Mouse (Mus musculus): ENCODE measurements around the gene Tbc1d20. TPM values are rescaled to one million over a fixed set of nuclear protein-coding genes. Genes with fewer than 3 reads are reported as not detected.

Gene Tbc1d20
- polyA plus RNA-seq, 1 experiment from 2014 or later: 25.7 TPM

- no peaks in the 10 kb centered on the region for H3K36me3 ChIP-seq (ENCODE audit: control insufficient read depth, insufficient read depth, low read length)
- peak within 1 kb of the TSS; percentile 43; the same call in 1 of the 2 replicates for H3K27ac ChIP-seq (ENCODE audit: low read depth, low read length)
- peak; percentile 89 for ATAC-seq (replicated peaks; ENCODE audit: insufficient number of reproducible peaks, low FRiP score, low TSS enrichment)
- WGBS (ENCODE audit: insufficient replicate concordance): under 1% methylated on average over 52 of the region's 52 CpGs
- H3K9ac ChIP-seq (ENCODE audit: low read depth, low read length): peak within 1 kb of the TSS; percentile 72
- H3K4me1 ChIP-seq (ENCODE audit: control insufficient read depth, insufficient read depth, low read length): peaks cover 7% of the 10 kb centered on the region; the same call in 1 of the 2 replicates
- peak within 1 kb of the TSS; percentile 92 for H3K4me2 ChIP-seq
- peak within 1 kb of the TSS; percentile 66 for H3K4me3 ChIP-seq (ENCODE audit: low read depth, low read length)
- no peaks in the 10 kb centered on the region for H3K9me3 ChIP-seq (replicated peaks; ENCODE audit: control insufficient read depth, low read length)
- H3K27me3 ChIP-seq (ENCODE audit: control insufficient read depth, insufficient read depth, low read length): no peaks in the 10 kb centered on the region
Measured at GRCm38 (mm10) chr2:152343329-152344213, 49.9 kb downstream of the Tbc1d20 start, which contains the start of gene Trib3. Gene Trib3, minus strand, starts transcription at chr2:152344032.

DNA sequence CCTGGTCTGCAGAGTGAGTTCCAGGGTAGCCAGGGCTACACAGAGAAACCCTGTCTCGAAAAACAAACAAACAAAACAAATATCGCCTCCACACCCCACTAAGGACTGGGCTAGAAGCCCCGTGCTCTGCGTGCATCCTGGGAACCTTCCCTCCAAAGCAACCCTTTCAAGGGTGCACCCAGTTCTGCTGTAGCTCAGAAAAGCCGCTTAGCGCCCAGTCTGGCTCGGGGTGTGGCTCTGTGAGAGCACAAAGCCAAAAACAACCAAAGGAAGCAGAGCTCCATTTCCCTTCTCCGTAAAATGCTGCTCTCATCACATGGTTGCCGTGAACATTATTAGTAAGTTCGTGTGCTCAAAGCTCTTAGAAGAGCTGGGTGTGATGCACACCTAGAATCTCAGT lies 50.7 kb downstream of the Tbc1d20 start:
- H3K27ac ChIP-seq (ENCODE audit: low read depth, low read length): peak overlapping the region; percentile 43; the same call in 1 of the 2 replicates
- H3K9ac ChIP-seq (ENCODE audit: low read depth, low read length): peak overlapping the region; percentile 72; the same call in 1 of the 2 replicates
- no peak for ATAC-seq (replicated peaks; ENCODE audit: insufficient number of reproducible peaks, low FRiP score, low TSS enrichment)
- peaks cover 7% of the 10 kb centered on the region; the same call in 1 of the 2 replicates for H3K4me1 ChIP-seq (ENCODE audit: control insufficient read depth, insufficient read depth, low read length)
- peak overlapping the region; percentile 66 for H3K4me3 ChIP-seq (ENCODE audit: low read depth, low read length)
- H3K9me3 ChIP-seq (replicated peaks; ENCODE audit: control insufficient read depth, low read length): no peaks in the 10 kb centered on the region
- no peaks in the 10 kb centered on the region for H3K36me3 ChIP-seq (ENCODE audit: control insufficient read depth, insufficient read depth, low read length)
- 8% methylated on average over 10 of the region's 10 CpGs for WGBS (ENCODE audit: insufficient replicate concordance)
- H3K27me3 ChIP-seq (ENCODE audit: control insufficient read depth, insufficient read depth, low read length): no peaks in the 10 kb centered on the region
- peak overlapping the region; percentile 92 for H3K4me2 ChIP-seq

- no peaks in the 10 kb centered on the region for H3K27me3 ChIP-seq (ENCODE audit: control insufficient read depth, insufficient read depth, low read length)
- H3K27ac ChIP-seq (ENCODE audit: low read depth, low read length): no peak overlapping the region
- ATAC-seq (replicated peaks; ENCODE audit: insufficient number of reproducible peaks, low FRiP score, low TSS enrichment): no peak
- no peaks in the 10 kb centered on the region for H3K9me3 ChIP-seq (replicated peaks; ENCODE audit: control insufficient read depth, low read length)
- peak overlapping the region; percentile 92; the same call in 1 of the 2 replicates for H3K4me2 ChIP-seq
- H3K9ac ChIP-seq (ENCODE audit: low read depth, low read length): no peak overlapping the region
- no peaks in the 10 kb centered on the region for H3K36me3 ChIP-seq (ENCODE audit: control insufficient read depth, insufficient read depth, low read length)
- no peak overlapping the region for H3K4me3 ChIP-seq (ENCODE audit: low read depth, low read length)
- H3K4me1 ChIP-seq (ENCODE audit: control insufficient read depth, insufficient read depth, low read length): peaks cover 7% of the 10 kb centered on the region; the same call in 1 of the 2 replicates
- 58% methylated on average over 5 of the region's 5 CpGs for WGBS (ENCODE audit: insufficient replicate concordance)
Measured at GRCm38 (mm10) chr2:152344909-152345308, 51.3 kb downstream of the Tbc1d20 start.

DNA sequence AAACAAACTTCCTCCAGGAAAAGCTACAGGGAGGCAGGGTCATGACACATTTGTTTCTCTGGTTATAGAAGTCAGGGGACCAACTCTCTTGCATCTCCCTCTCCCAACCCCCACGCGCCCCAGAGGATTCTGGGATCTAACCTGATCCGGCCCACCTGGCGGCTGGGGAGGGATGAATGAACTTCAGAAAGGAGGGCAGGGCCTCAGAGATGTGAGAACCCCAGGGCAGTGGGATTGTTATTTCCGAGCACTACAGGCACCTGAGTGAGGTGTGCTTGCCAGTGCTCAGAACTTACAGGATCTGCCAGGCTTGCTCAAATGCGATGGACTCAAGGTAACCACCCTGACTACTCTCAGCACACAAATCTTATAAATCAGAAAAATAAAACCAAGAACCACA lies 51.8 kb downstream of the Tbc1d20 start:
- H3K9ac ChIP-seq (ENCODE audit: low read depth, low read length): no peak overlapping the region
- H3K27ac ChIP-seq (ENCODE audit: low read depth, low read length): no peak overlapping the region
- H3K4me3 ChIP-seq (ENCODE audit: low read depth, low read length): no peak overlapping the region
- 66% methylated on average over 6 of the region's 6 CpGs for WGBS (ENCODE audit: insufficient replicate concordance)
- peaks cover 7% of the 10 kb centered on the region; the same call in 1 of the 2 replicates for H3K4me1 ChIP-seq (ENCODE audit: control insufficient read depth, insufficient read depth, low read length)
- ATAC-seq (replicated peaks; ENCODE audit: insufficient number of reproducible peaks, low FRiP score, low TSS enrichment): no peak
- no peak overlapping the region for H3K4me2 ChIP-seq
- no peaks in the 10 kb centered on the region for H3K27me3 ChIP-seq (ENCODE audit: control insufficient read depth, insufficient read depth, low read length)
- H3K36me3 ChIP-seq (ENCODE audit: control insufficient read depth, insufficient read depth, low read length): no peaks in the 10 kb centered on the region
- no peaks in the 10 kb centered on the region for H3K9me3 ChIP-seq (replicated peaks; ENCODE audit: control insufficient read depth, low read length)

DNA sequence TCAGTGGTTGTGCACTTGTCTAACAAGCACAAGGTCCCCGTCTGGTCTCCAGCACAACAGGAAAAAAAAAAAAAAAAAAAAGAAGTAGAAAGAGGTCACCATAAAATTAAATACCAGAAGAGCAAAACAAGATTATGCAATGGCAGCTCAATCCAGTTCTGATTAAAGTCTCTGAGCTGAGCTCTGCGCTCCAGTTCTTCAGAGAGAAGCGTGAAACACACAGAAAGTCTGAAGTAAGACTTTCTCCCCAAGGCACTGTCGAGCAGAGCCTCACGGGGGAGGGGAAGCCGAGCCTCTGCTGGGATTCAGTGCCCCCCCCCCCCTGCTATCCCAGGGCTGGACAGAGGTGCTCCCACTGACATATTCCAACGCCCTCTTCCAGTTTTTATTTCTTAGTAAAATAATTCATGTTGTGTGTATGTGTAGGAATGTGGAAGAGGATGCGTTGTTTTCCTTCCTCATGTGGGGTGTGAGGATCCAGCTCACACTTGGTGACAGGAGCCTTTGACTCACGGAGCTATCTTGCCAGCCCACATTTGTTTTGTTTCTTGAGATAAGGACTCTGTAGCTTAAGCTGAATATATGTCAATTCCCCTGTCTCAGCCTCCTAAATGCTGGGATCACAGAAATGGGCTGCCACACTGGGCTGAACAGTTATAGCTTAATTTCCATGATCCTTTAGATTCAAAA lies 53.3 kb downstream of the Tbc1d20 start:
- WGBS (ENCODE audit: insufficient replicate concordance): 13% methylated on average over 9 of the region's 9 CpGs
- H3K4me2 ChIP-seq: peak overlapping the region; percentile 44; the same call in 1 of the 2 replicates

DNA sequence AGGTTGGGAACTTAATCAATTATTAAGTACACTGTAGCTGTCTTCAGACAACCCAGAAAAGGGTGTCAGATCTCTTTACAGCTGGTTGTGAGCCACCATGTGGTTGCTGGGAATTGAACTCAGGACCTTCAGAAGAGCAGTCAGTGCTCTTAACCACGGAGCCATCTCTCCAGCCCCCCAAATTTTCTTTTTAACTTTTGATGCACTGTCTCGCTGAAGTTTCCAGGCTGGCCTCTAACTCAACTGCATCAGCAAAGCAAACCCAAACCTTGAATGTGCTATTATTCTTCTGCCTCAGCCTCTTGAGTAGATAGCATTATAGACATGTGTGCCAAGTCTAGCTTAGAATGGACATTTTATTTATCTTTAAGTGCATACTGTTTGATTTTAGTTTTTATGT lies 54.1 kb downstream of the Tbc1d20 start:
- no peak overlapping the region for H3K4me2 ChIP-seq

More for the DNA sequence above, 53.3 kb downstream of the Tbc1d20 start:
- Histone ChIP-seq H3K4me3 (ENCODE audit: low read depth, low read length) (no peak overlapping the region), H3K9me3 (replicated peaks; ENCODE audit: control insufficient read depth, low read length) (no peaks in the 10 kb centered on the region), H3K9ac (ENCODE audit: low read depth, low read length) (peak overlapping the region; percentile 0; the same call in 1 of the 2 replicates), H3K36me3 (ENCODE audit: control insufficient read depth, insufficient read depth, low read length) (no peaks in the 10 kb centered on the region), H3K27me3 (ENCODE audit: control insufficient read depth, insufficient read depth, low read length) (no peaks in the 10 kb centered on the region), H3K27ac (ENCODE audit: low read depth, low read length) (peak overlapping the region; percentile 77), H3K4me1 (ENCODE audit: control insufficient read depth, insufficient read depth, low read length) (peaks cover 7% of the 10 kb centered on the region; the same call in 1 of the 2 replicates)
- peak; percentile 60 for ATAC-seq (replicated peaks; ENCODE audit: insufficient number of reproducible peaks, low FRiP score, low TSS enrichment)

DNA sequence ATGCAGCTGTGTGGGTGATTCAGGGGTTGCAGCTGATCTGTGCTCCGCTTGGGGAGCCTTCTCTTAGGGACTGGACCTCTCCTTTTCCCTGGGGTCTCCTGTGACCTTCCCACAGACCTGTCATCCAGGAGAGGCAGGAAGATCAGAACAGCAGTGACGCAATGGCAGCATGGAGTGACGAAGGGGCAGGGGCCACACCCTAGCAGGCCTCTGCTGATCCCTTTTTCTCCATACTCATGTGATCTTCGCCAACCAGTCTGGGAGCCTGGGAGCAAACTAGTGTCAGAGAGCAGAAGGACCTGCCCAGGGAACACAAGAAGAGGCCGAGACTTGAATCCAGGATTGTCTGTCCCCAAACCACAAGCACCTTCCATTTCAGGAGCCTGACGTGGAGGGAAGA lies 55.6 kb downstream of the Tbc1d20 start:
- Histone ChIP-seq H3K4me1 (ENCODE audit: control insufficient read depth, insufficient read depth, low read length) (peaks cover 7% of the 10 kb centered on the region; the same call in 1 of the 2 replicates), H3K4me3 (ENCODE audit: low read depth, low read length) (no peak overlapping the region), H3K4me2 (no peak overlapping the region), H3K36me3 (ENCODE audit: control insufficient read depth, insufficient read depth, low read length) (no peaks in the 10 kb centered on the region), H3K27ac (ENCODE audit: low read depth, low read length) (peak overlapping the region; percentile 62; the same call in 1 of the 2 replicates), H3K9me3 (replicated peaks; ENCODE audit: control insufficient read depth, low read length) (no peaks in the 10 kb centered on the region), H3K9ac (ENCODE audit: low read depth, low read length) (0 out of 2 replicates have a peak overlapping the region, but pooled peaks have one; percentile 10), H3K27me3 (ENCODE audit: control insufficient read depth, insufficient read depth, low read length) (no peaks in the 10 kb centered on the region)
- ATAC-seq (replicated peaks; ENCODE audit: insufficient number of reproducible peaks, low FRiP score, low TSS enrichment): no peak
- WGBS (ENCODE audit: insufficient replicate concordance): 78% methylated on average over 6 of the region's 6 CpGs

More for the DNA sequence above, 54.1 kb downstream of the Tbc1d20 start:
- H3K4me1 ChIP-seq (ENCODE audit: control insufficient read depth, insufficient read depth, low read length): peaks cover 7% of the 10 kb centered on the region; the same call in 1 of the 2 replicates
- H3K27ac ChIP-seq (ENCODE audit: low read depth, low read length): no peak overlapping the region
- H3K27me3 ChIP-seq (ENCODE audit: control insufficient read depth, insufficient read depth, low read length): no peaks in the 10 kb centered on the region
- H3K4me3 ChIP-seq (ENCODE audit: low read depth, low read length): no peak overlapping the region
- H3K36me3 ChIP-seq (ENCODE audit: control insufficient read depth, insufficient read depth, low read length): no peaks in the 10 kb centered on the region
- no peak overlapping the region for H3K9ac ChIP-seq (ENCODE audit: low read depth, low read length)
- WGBS (ENCODE audit: insufficient replicate concordance): 69% methylated on average over 2 of the region's 2 CpGs
- H3K9me3 ChIP-seq (replicated peaks; ENCODE audit: control insufficient read depth, low read length): no peaks in the 10 kb centered on the region
- no peak for ATAC-seq (replicated peaks; ENCODE audit: insufficient number of reproducible peaks, low FRiP score, low TSS enrichment)

- no peaks in the 10 kb centered on the region for H3K27me3 ChIP-seq (ENCODE audit: control insufficient read depth, insufficient read depth, low read length)
- H3K4me1 ChIP-seq (ENCODE audit: control insufficient read depth, insufficient read depth, low read length): 0 out of 2 replicates have a peak, but pooled peaks cover 3% of the 10 kb centered on the region
- no peaks in the 10 kb centered on the region for H3K36me3 ChIP-seq (ENCODE audit: control insufficient read depth, insufficient read depth, low read length)
- H3K4me3 ChIP-seq (ENCODE audit: low read depth, low read length): no peak overlapping the region; the same call in 1 of the 2 replicates
- H3K4me2 ChIP-seq: peak overlapping the region; percentile 32
- H3K9me3 ChIP-seq (replicated peaks; ENCODE audit: control insufficient read depth, low read length): no peaks in the 10 kb centered on the region
- peak overlapping the region; percentile 62 for H3K27ac ChIP-seq (ENCODE audit: low read depth, low read length)
- WGBS (ENCODE audit: insufficient replicate concordance): 81% methylated on average over 8 of the region's 8 CpGs
- H3K9ac ChIP-seq (ENCODE audit: low read depth, low read length): no peak overlapping the region
- peak; percentile 32; the same call in 1 of the 2 replicates for ATAC-seq (replicated peaks; ENCODE audit: insufficient number of reproducible peaks, low FRiP score, low TSS enrichment)
Measured at GRCm38 (mm10) chr2:152349842-152350540, 56.4 kb downstream of the Tbc1d20 start.
